Mouse (Mus musculus) intestine, postnatal 0 days (tissue): ENCODE results near the gene Zfp113. TPM values are rescaled to one million over a fixed set of nuclear protein-coding genes. Genes with fewer than 3 reads are reported as not detected.

Experiments used
- ATAC-seq: fragments of 200-750 bp; cut with Nextera tagmentation; 2 replicates; pipeline ENCODE4 v1.8.0; 2017; ENCODE audit warnings: mild to moderate bottlenecking, moderate TSS enrichment, moderate library complexity
- H3K27ac ChIP-seq: fragments of 300-500 bp; sonication (generic); 2 replicates; pipeline ENCODE4 v1.5.1; 2014; ENCODE audit warnings: mild to moderate bottlenecking, low read depth, low read length, moderate library complexity
- H3K27me3 ChIP-seq: fragments of 300-500 bp; sonication (generic); replicated peaks from 2 replicates; pipeline ENCODE4 v1.6.1; 2014; ENCODE audit warnings: low read length, mixed read lengths; ENCODE audit not compliant: control insufficient read depth, insufficient read depth
- H3K36me3 ChIP-seq: fragments of 300-500 bp; sonication (generic); 2 replicates; pipeline ENCODE4 v1.6.1; 2014; ENCODE audit warnings: mild to moderate bottlenecking, moderate library complexity; ENCODE audit not compliant: control insufficient read depth, insufficient read depth
- H3K4me1 ChIP-seq: fragments of 300-500 bp; sonication (generic); replicated peaks from 2 replicates; pipeline ENCODE4 v1.6.1; 2014; ENCODE audit warnings: antibody characterized with exemption, low read length, mixed read lengths; ENCODE audit not compliant: control insufficient read depth, insufficient read depth
- H3K4me2 ChIP-seq: fragments of 300-500 bp; sonication (generic); replicated peaks from 2 replicates; pipeline ENCODE4 v1.6.1; 2014; ENCODE audit warnings: low read depth, mild to moderate bottlenecking, moderate library complexity
- H3K4me3 ChIP-seq: fragments of 300-500 bp; sonication (generic); 2 replicates; pipeline ENCODE4 v1.5.1; 2014; ENCODE audit warnings: low read depth, low read length
- H3K9ac ChIP-seq: fragments of 300-500 bp; sonication (generic); 2 replicates; pipeline ENCODE4 v1.6.1; 2014; ENCODE audit warnings: mild to moderate bottlenecking, low read depth, low read length
- H3K9me3 ChIP-seq: fragments of 300-500 bp; sonication (generic); 2 replicates; pipeline ENCODE4 v1.6.1; 2016; ENCODE audit warnings: mixed run types; ENCODE audit not compliant: control insufficient read depth
- CTCF ChIP-seq: sonication (generic); IDR thresholded peaks from 2 replicates; pipeline ENCODE4 v1.5.1; 2016; ENCODE audit warnings: low read depth, mild to moderate bottlenecking, control low read depth, antibody characterized with exemption, moderate library complexity
- WGBS: fragments of 180-500 bp; shearing (Covaris S2); extraction: QIAGEN DNeasy Blood & Tissue Kit; methylation state at CpG from one replicate; pipeline ENCODE4 v1.1.7; 2014; 5-methylcytosine and 5-hydroxymethylcytosine counted together
- polyA plus RNA-seq: library from polyadenylated mRNA; unstranded; fragments of >200 nt; fragmentation: Nextera tagmentation; extraction: Ambion mirVana; gene quantifications from 2 replicates; pipeline ENCODE4 v1.2.1, GENCODE M21; 2015

The Zfp113 gene
- 4.5 and 6.1 TPM in 2 replicates for polyA plus RNA-seq

DNA sequence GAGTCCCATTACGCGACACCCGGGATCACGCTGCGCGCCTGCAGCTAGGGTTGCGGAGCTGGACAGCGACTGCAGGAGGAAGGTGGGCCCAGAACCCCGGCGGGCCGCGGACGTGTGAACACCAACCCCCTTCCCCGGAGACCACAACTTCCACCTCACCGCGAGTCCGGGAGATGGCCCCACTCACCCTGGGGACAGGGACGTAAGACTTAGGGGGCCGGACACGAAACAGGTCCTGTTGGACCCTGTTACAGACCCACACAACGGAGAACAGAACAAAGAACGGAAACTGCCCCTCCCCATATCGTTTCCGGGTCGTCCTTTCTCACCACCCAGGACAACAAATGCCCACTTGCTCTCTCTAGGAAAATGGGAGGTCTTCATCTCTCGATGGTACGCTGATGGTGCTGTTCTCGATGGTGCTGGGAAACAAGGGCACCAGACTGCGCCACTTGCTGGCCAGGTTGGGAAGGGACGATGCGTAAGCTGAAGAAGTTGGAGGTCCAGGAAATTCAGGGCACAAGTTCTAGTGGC, at the start of gene Zfp113:
TSS of gene Zfp113 (minus strand) at position 302 of the 534 bp plus-strand sequence.
- ATAC-seq: peak; percentile 94
- Histone ChIP-seq H3K4me3 (peak within 1 kb of the TSS; percentile 77), H3K9ac (peak within 1 kb of the TSS; percentile 88), H3K27me3 (no peaks in the 10 kb centered on the region), H3K4me2 (peak within 1 kb of the TSS; percentile 73), H3K27ac (peak within 1 kb of the TSS; percentile 84), H3K36me3 (peaks cover 18% of the 10 kb centered on the region), H3K9me3 (no peaks in the 10 kb centered on the region), H3K4me1 (no peaks in the 10 kb centered on the region)
- peak; percentile 97 for TF ChIP-seq CTCF
- under 1% methylated on average over 31 of the region's 31 CpGs for WGBS

GRCm38 (mm10) chr5:138202086-138202485, 46.5 kb upstream of the Zfp113 start:
- Histone ChIP-seq H3K27ac (no peak overlapping the region), H3K4me3 (no peak overlapping the region), H3K9me3 (no peaks in the 10 kb centered on the region), H3K27me3 (no peaks in the 10 kb centered on the region), H3K4me2 (no peak overlapping the region), H3K4me1 (no peaks in the 10 kb centered on the region), H3K36me3 (no peaks in the 10 kb centered on the region), H3K9ac (no peak overlapping the region)
- TF ChIP-seq CTCF: no peak
- ATAC-seq: no peak
- WGBS: 93% methylated on average over 3 of the region's 3 CpGs

DNA sequence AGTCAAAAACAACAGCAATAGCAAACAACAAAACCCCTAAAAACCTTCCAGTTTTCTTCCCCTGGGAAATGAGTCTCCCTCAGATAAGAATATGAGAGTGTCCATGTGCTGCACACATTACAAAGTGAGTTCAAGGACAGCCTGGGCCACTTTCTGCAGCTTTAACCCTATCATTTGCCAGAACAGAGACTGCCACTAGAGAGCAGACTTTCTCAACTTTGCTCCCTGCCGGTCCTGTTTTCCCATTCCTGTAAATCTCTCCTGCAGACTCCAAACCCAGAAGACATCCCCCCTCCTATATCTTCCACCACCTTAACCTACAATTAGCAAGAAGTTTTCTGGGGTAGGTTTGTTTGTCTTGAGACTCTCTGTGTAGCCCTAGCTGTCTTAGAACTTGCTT, 44.0 kb upstream of the Zfp113 start:
- Histone ChIP-seq H3K4me2 (no peak overlapping the region), H3K4me3 (no peak overlapping the region), H3K27ac (no peak overlapping the region), H3K36me3 (no peaks in the 10 kb centered on the region), H3K27me3 (no peaks in the 10 kb centered on the region), H3K9ac (no peak overlapping the region), H3K4me1 (no peaks in the 10 kb centered on the region), H3K9me3 (no peaks in the 10 kb centered on the region)
- TF ChIP-seq CTCF: peak; percentile 65
- no peak for ATAC-seq
- 4% methylated on average over 1 of the region's 1 CpGs for WGBS

DNA sequence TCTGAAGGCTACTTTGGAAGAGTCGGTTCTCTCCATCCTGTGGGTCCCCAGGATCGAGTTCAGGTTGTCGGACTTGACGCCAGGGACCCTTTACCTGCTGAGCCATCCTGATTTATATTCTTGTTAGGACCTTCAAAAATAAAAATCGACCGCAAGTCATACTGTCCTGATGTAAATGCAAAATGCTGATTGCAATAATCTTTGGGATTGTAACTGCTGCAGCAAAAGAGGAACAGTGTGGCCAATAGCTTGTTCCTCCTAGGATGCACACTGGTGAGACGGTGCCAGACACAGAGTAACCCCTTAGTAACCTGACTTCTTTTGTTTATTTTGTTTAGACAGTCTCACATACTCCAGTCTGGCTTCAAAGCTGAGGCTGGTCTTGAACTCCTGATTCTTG, 39.9 kb upstream of the Zfp113 start:
- TF ChIP-seq CTCF: no peak
- Histone ChIP-seq H3K4me3 (peak overlapping the region; percentile 64; the same call in 1 of the 2 replicates), H3K9me3 (no peaks in the 10 kb centered on the region), H3K9ac (no peak overlapping the region), H3K27ac (no peak overlapping the region), H3K27me3 (no peaks in the 10 kb centered on the region), H3K4me1 (no peaks in the 10 kb centered on the region), H3K36me3 (peaks cover 3% of the 10 kb centered on the region; the same call in 1 of the 2 replicates), H3K4me2 (peak overlapping the region; percentile 95)
- WGBS: 73% methylated on average over 7 of the region's 7 CpGs
- no peak for ATAC-seq

GRCm38 (mm10) chr5:138194755-138195345, 39.3 kb upstream of the Zfp113 start:
- Histone ChIP-seq H3K4me2 (peak overlapping the region; percentile 95), H3K36me3 (peaks cover 3% of the 10 kb centered on the region; the same call in 1 of the 2 replicates), H3K4me1 (no peaks in the 10 kb centered on the region), H3K27ac (peak overlapping the region; percentile 54; the same call in 1 of the 2 replicates), H3K9me3 (no peaks in the 10 kb centered on the region), H3K27me3 (no peaks in the 10 kb centered on the region), H3K9ac (peak overlapping the region; percentile 60), H3K4me3 (peak overlapping the region; percentile 64)
- peak; percentile 24; the same call in 1 of the 2 replicates for ATAC-seq
- 4% methylated on average over 29 of the region's 29 CpGs for WGBS
- TF ChIP-seq CTCF: no peak

DNA sequence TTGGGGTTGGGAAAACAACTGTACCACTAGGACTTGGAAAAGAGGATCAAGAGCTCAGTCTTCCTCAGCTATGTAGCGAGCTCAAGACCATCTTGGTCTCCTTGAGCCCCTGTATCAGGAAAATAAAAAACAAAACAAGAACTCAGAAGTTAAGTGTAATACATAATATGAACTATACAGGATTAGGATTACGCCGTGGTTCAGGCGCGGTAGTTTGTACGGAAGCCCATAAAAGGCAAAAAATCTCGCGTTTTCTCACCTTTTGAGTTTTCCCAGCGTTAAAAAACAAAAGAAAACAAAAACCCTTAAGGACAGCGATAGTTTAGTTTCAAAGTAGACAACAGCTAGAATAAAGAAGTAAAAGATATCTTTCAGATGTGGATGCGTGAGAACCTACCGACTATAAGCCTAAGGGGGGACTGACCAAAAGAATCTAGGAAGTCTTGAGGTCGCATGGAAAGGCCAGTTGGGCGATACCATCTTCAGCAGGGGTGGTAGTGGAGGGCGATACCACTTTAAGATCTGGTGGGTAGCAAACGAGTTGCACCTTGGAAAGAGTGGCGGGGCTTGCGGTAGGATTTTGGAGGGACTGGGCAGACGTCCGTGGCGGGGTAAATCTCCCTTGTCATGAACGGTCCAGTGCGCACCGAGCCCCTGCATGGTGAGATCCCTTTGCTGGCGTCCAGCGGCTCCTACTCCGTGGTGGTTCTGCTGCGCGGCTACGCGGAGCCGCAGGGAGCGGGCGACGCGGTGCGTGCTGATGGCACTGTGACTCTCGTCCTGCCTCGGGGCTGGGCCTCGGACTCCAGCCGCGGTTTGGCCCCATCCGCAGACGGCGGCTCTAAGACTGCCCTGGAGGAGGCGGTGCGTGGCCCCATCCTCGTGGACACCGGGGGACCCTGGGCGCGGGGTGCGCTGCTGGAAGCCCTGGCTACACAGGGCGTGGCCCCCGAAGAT, 38.5 kb upstream of the Zfp113 start, which contains the start of gene Mblac1:
TSS of gene Mblac1 (plus strand) at position 544 of the 957 bp plus-strand sequence.
- 7% methylated on average over 54 of the region's 54 CpGs for WGBS
- peak within 1 kb of the TSS; percentile 64 for H3K4me3 ChIP-seq
- H3K27ac ChIP-seq: peak within 1 kb of the TSS; percentile 54; the same call in 1 of the 2 replicates
- peak within 1 kb of the TSS; percentile 60 for H3K9ac ChIP-seq
- peak within 1 kb of the TSS; percentile 95 for H3K4me2 ChIP-seq
- 0 out of 2 replicates have a peak, but pooled peaks have one; percentile 16 for TF ChIP-seq CTCF
- no peaks in the 10 kb centered on the region for H3K9me3 ChIP-seq
- ATAC-seq: peak; percentile 79
- peaks cover 3% of the 10 kb centered on the region; the same call in 1 of the 2 replicates for H3K36me3 ChIP-seq
- no peaks in the 10 kb centered on the region for H3K27me3 ChIP-seq
- H3K4me1 ChIP-seq: no peaks in the 10 kb centered on the region
